Mouse (Mus musculus): ENCODE results near the gene Ror1. TPM values are rescaled to one million over a fixed set of nuclear protein-coding genes. Genes with fewer than 3 reads are reported as not detected.

The Ror1 gene
- total and polyA plus RNA-seq, 3 experiments, result 0.05 TPM; not detected in 2

- H3K27me3 ChIP-seq (ENCODE audit: insufficient read depth, low read length), result no peaks in the 10 kb centered on the region
- H3K36me3 ChIP-seq (replicated peaks), result no peaks in the 10 kb centered on the region
- no peak for TF ChIP-seq POLR2AphosphoS5 (IDR thresholded peaks at IDR 0.05; ENCODE audit: insufficient replicate concordance, low read depth, low read length)
- TF ChIP-seq GATA1 (IDR thresholded peaks at IDR 0.05; ENCODE audit: borderline replicate concordance, low read length), result no peak
- no peak for TF ChIP-seq CTCF (IDR thresholded peaks at IDR 0.05; ENCODE audit: low read depth, low read length)
- TF ChIP-seq GATA2 (IDR thresholded peaks at IDR 0.05; ENCODE audit: borderline replicate concordance, low read depth, low read length), result no peak
- TF ChIP-seq TAL1 (conservative IDR thresholded peaks at IDR 0.05; ENCODE audit: low read depth, low read length), result no peak
- no peak overlapping the region for H3K4me3 ChIP-seq (ENCODE audit: low read depth, low read length)
- ATAC-seq (ENCODE audit: extremely low read depth, insufficient number of reproducible peaks, low FRiP score, poor library complexity, severe bottlenecking) (no peak), DNase-seq (ENCODE audit: low spot score) (no peak)
- H3K9me3 ChIP-seq (replicated peaks), result no peaks in the 10 kb centered on the region
- no peaks in the 10 kb centered on the region for H3K4me1 ChIP-seq (ENCODE audit: insufficient read depth, low read depth, low read length)
These were observed 115.7 kb downstream of the Ror1 start for GRCm38 (mm10) chr4:100211331-100211730.

- Histone ChIP-seq H3K36me3 (replicated peaks) (no peaks in the 10 kb centered on the region), H3K9me3 (replicated peaks) (no peaks in the 10 kb centered on the region), H3K4me3 (ENCODE audit: low read depth, low read length) (no peak overlapping the region), H3K4me1 (ENCODE audit: insufficient read depth, low read depth, low read length) (no peaks in the 10 kb centered on the region), H3K27me3 (ENCODE audit: insufficient read depth, low read length) (no peaks in the 10 kb centered on the region)
- TF ChIP-seq POLR2AphosphoS5 (IDR thresholded peaks at IDR 0.05; ENCODE audit: insufficient replicate concordance, low read depth, low read length), result no peak
- no peak for TF ChIP-seq GATA2 (IDR thresholded peaks at IDR 0.05; ENCODE audit: borderline replicate concordance, low read depth, low read length)
- TF ChIP-seq GATA1 (IDR thresholded peaks at IDR 0.05; ENCODE audit: borderline replicate concordance, low read length), result no peak
- no peak for TF ChIP-seq TAL1 (conservative IDR thresholded peaks at IDR 0.05; ENCODE audit: low read depth, low read length)
- TF ChIP-seq CTCF (IDR thresholded peaks at IDR 0.05; ENCODE audit: low read depth, low read length), result no peak
- ATAC-seq (ENCODE audit: extremely low read depth, insufficient number of reproducible peaks, low FRiP score, poor library complexity, severe bottlenecking) (no peak), DNase-seq (ENCODE audit: low spot score) (no peak)
These were observed 119.0 kb downstream of the Ror1 start for GRCm38 (mm10) chr4:100214324-100215215.

- Histone ChIP-seq H3K4me3 (ENCODE audit: low read depth, low read length) (no peak overlapping the region), H3K27me3 (ENCODE audit: insufficient read depth, low read length) (no peaks in the 10 kb centered on the region), H3K9me3 (replicated peaks) (no peaks in the 10 kb centered on the region), H3K4me1 (ENCODE audit: insufficient read depth, low read depth, low read length) (no peaks in the 10 kb centered on the region), H3K36me3 (replicated peaks) (no peaks in the 10 kb centered on the region)
- TF ChIP-seq TAL1 (conservative IDR thresholded peaks at IDR 0.05; ENCODE audit: low read depth, low read length) (no peak), GATA2 (IDR thresholded peaks at IDR 0.05; ENCODE audit: borderline replicate concordance, low read depth, low read length) (no peak), POLR2AphosphoS5 (IDR thresholded peaks at IDR 0.05; ENCODE audit: insufficient replicate concordance, low read depth, low read length) (no peak), CTCF (IDR thresholded peaks at IDR 0.05; ENCODE audit: low read depth, low read length) (no peak), GATA1 (IDR thresholded peaks at IDR 0.05; ENCODE audit: borderline replicate concordance, low read length) (no peak)
- no peak for ATAC-seq (ENCODE audit: extremely low read depth, insufficient number of reproducible peaks, low FRiP score, poor library complexity, severe bottlenecking)
- no peak for DNase-seq (ENCODE audit: low spot score)
These were observed 121.0 kb downstream of the Ror1 start for GRCm38 (mm10) chr4:100216587-100216986.

GRCm38 (mm10) chr4:100219026-100219425 is 123.4 kb downstream of the Ror1 start:
- Histone ChIP-seq H3K4me3 (ENCODE audit: low read depth, low read length) (no peak overlapping the region), H3K27me3 (ENCODE audit: insufficient read depth, low read length) (no peaks in the 10 kb centered on the region), H3K36me3 (replicated peaks) (no peaks in the 10 kb centered on the region), H3K9me3 (replicated peaks) (no peaks in the 10 kb centered on the region), H3K4me1 (ENCODE audit: insufficient read depth, low read depth, low read length) (no peaks in the 10 kb centered on the region)
- DNase-seq (ENCODE audit: low spot score), result no peak
- no peak for ATAC-seq (ENCODE audit: extremely low read depth, insufficient number of reproducible peaks, low FRiP score, poor library complexity, severe bottlenecking)
- TF ChIP-seq CTCF (IDR thresholded peaks at IDR 0.05; ENCODE audit: low read depth, low read length), result no peak
- no peak for TF ChIP-seq GATA2 (IDR thresholded peaks at IDR 0.05; ENCODE audit: borderline replicate concordance, low read depth, low read length)
- no peak for TF ChIP-seq GATA1 (IDR thresholded peaks at IDR 0.05; ENCODE audit: borderline replicate concordance, low read length)
- TF ChIP-seq TAL1 (conservative IDR thresholded peaks at IDR 0.05; ENCODE audit: low read depth, low read length), result no peak
- TF ChIP-seq POLR2AphosphoS5 (IDR thresholded peaks at IDR 0.05; ENCODE audit: insufficient replicate concordance, low read depth, low read length), result no peak

GRCm38 (mm10) chr4:100219599-100219998 is 124.0 kb downstream of the Ror1 start:
- ATAC-seq (ENCODE audit: extremely low read depth, insufficient number of reproducible peaks, low FRiP score, poor library complexity, severe bottlenecking) (no peak), DNase-seq (ENCODE audit: low spot score) (no peak)
- H3K36me3 ChIP-seq (replicated peaks), result no peaks in the 10 kb centered on the region
- H3K27me3 ChIP-seq (ENCODE audit: insufficient read depth, low read length), result no peaks in the 10 kb centered on the region
- TF ChIP-seq CTCF (IDR thresholded peaks at IDR 0.05; ENCODE audit: low read depth, low read length) (no peak), GATA2 (IDR thresholded peaks at IDR 0.05; ENCODE audit: borderline replicate concordance, low read depth, low read length) (no peak), GATA1 (IDR thresholded peaks at IDR 0.05; ENCODE audit: borderline replicate concordance, low read length) (no peak), POLR2AphosphoS5 (IDR thresholded peaks at IDR 0.05; ENCODE audit: insufficient replicate concordance, low read depth, low read length) (no peak), TAL1 (conservative IDR thresholded peaks at IDR 0.05; ENCODE audit: low read depth, low read length) (no peak)
- H3K4me1 ChIP-seq (ENCODE audit: insufficient read depth, low read depth, low read length), result no peaks in the 10 kb centered on the region
- no peak overlapping the region for H3K4me3 ChIP-seq (ENCODE audit: low read depth, low read length)
- H3K9me3 ChIP-seq (replicated peaks), result no peaks in the 10 kb centered on the region

- no peaks in the 10 kb centered on the region for H3K36me3 ChIP-seq (replicated peaks)
- TF ChIP-seq GATA2 (IDR thresholded peaks at IDR 0.05; ENCODE audit: borderline replicate concordance, low read depth, low read length) (no peak), GATA1 (IDR thresholded peaks at IDR 0.05; ENCODE audit: borderline replicate concordance, low read length) (no peak), TAL1 (conservative IDR thresholded peaks at IDR 0.05; ENCODE audit: low read depth, low read length) (no peak), POLR2AphosphoS5 (IDR thresholded peaks at IDR 0.05; ENCODE audit: insufficient replicate concordance, low read depth, low read length) (no peak), CTCF (IDR thresholded peaks at IDR 0.05; ENCODE audit: low read depth, low read length) (no peak)
- H3K4me3 ChIP-seq (ENCODE audit: low read depth, low read length), result no peak overlapping the region
- H3K9me3 ChIP-seq (replicated peaks), result 0 out of 2 replicates have a peak, but pooled peaks cover 3% of the 10 kb centered on the region
- ATAC-seq (ENCODE audit: extremely low read depth, insufficient number of reproducible peaks, low FRiP score, poor library complexity, severe bottlenecking) (no peak), DNase-seq (ENCODE audit: low spot score) (no peak)
- no peaks in the 10 kb centered on the region for H3K27me3 ChIP-seq (ENCODE audit: insufficient read depth, low read length)
- H3K4me1 ChIP-seq (ENCODE audit: insufficient read depth, low read depth, low read length), result no peaks in the 10 kb centered on the region
These were observed 126.6 kb downstream of the Ror1 start for GRCm38 (mm10) chr4:100221978-100222737.
